Mouse (Mus musculus): ENCODE data around the gene Cyp4a12b. TPM values are rescaled to one million over a fixed set of nuclear protein-coding genes. Genes with fewer than 3 reads are reported as not detected.
"Not testable (repeated sequence)": the region's sequence is repeated elsewhere in the genome, so short reads cannot be mapped to it uniquely, and the experiment has no call there.

The Cyp4a12b gene
- polyA plus RNA-seq, 1 experiment from 2014 or later, result 0.07 TPM

DNA sequence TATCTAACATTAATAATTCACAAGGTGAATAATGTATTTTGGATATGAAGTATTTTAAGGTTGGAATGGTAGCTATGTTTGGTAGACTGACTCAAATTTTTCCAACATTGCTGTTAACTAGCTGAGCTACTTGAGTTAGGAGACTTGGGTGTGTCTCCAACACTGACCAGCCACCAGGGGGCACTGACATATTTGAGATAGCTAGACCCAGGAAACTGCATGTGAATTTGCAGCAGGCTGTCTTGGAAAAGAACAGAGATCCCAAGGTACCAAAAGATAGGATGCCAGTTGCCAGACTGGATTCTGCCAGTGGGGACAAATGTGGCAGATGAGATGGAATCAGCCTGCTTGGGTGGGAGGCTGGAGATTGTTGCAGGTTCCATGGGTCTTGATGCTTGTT lies 64.6 kb downstream of the Cyp4a12b start:
- not testable (repeated sequence) for H3K9me3 ChIP-seq (ENCODE audit: control insufficient read depth); ATAC-seq; H3K27me3 ChIP-seq (replicated peaks; ENCODE audit: control insufficient read depth, insufficient read depth, low read length); H3K4me3 ChIP-seq (ENCODE audit: low read depth, low read length); H3K9ac ChIP-seq (ENCODE audit: low read depth, low read length); H3K36me3 ChIP-seq (ENCODE audit: control insufficient read depth, insufficient read depth); H3K27ac ChIP-seq (ENCODE audit: low read depth, low read length); H3K4me2 ChIP-seq (replicated peaks; ENCODE audit: low read depth); H3K4me1 ChIP-seq (replicated peaks; ENCODE audit: control insufficient read depth, insufficient read depth, low read length)
- peak; percentile 67 for TF ChIP-seq CTCF (IDR thresholded peaks at IDR 0.05; ENCODE audit: low read depth)

DNA sequence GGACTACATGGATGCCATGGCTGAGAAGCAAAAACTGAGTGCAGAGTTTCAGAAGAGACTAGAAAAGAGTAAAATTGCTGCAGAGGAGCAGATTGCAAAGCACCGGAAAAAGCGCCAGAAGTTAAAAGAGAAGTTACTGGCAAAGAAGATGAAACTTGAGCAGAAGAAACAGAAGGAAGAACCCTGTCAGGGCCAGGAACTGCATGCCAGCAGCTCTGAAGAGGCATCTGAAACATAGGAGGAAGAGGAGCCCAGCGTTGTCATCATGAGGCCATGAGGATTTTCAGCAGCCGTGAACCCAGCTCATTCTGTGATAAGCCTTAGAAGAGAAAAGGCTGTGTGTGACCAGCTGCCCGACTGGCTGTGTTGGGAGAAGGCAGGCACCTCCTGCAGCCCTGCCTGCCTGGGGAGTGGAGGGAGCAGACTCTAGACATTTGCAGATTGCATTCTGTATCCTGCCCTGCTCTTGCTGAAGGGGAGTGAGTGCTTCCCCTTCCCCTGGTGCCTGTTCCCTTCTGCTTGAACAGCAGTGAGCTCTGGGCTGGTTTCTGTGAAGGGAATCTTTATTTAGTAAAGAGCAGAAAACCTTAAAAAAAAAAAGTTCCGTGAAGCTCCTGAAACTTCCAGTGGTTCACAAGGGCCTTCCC lies 69.7 kb downstream of the Cyp4a12b start:
- H3K27ac ChIP-seq (ENCODE audit: low read depth, low read length), result no peak overlapping the region
- TF ChIP-seq CTCF (IDR thresholded peaks at IDR 0.05; ENCODE audit: low read depth), result no peak
- H3K4me3 ChIP-seq (ENCODE audit: low read depth, low read length), result no peak overlapping the region
- no peaks in the 10 kb centered on the region for H3K9me3 ChIP-seq (ENCODE audit: control insufficient read depth)
- no peak overlapping the region for H3K9ac ChIP-seq (ENCODE audit: low read depth, low read length)
- 65% methylated on average over 6 of the region's 6 CpGs for WGBS
- H3K4me1 ChIP-seq (replicated peaks; ENCODE audit: control insufficient read depth, insufficient read depth, low read length), result no peaks in the 10 kb centered on the region
- no peaks in the 10 kb centered on the region for H3K27me3 ChIP-seq (replicated peaks; ENCODE audit: control insufficient read depth, insufficient read depth, low read length)
- no peak for ATAC-seq
- H3K36me3 ChIP-seq (ENCODE audit: control insufficient read depth, insufficient read depth), result no peaks in the 10 kb centered on the region
- H3K4me2 ChIP-seq (replicated peaks; ENCODE audit: low read depth), result no peak overlapping the region

Other genes starting within 250 kb of the Cyp4a12b start
- gene Cyp4a29, start 169.5 kb upstream of the Cyp4a12b start, polyA plus RNA-seq (2015; fragmentation: Nextera tagmentation; extraction: Ambion mirVana), result not detected in 2 replicates
- 0.52 and 0.58 TPM in 2 replicates for gene Cyp4a12a, start 112.6 kb upstream of the Cyp4a12b start, polyA plus RNA-seq (2015; fragmentation: Nextera tagmentation; extraction: Ambion mirVana)
- gene Cyp4a30b, start 41.0 kb downstream of the Cyp4a12b start, polyA plus RNA-seq (2015; fragmentation: Nextera tagmentation; extraction: Ambion mirVana), result not detected in 2 replicates
- gene Cyp4a14, start 84.5 kb downstream of the Cyp4a12b start, polyA plus RNA-seq (2015; fragmentation: Nextera tagmentation; extraction: Ambion mirVana), result 0.09 TPM in 1 of 2 replicates, not detected in the other
- 3.5 and 3.6 TPM in 2 replicates for gene Cyp4a10, start 106.6 kb downstream of the Cyp4a12b start, polyA plus RNA-seq (2015; fragmentation: Nextera tagmentation; extraction: Ambion mirVana)
- gene Cyp4a31, start 152.0 kb downstream of the Cyp4a12b start, polyA plus RNA-seq (2015; fragmentation: Nextera tagmentation; extraction: Ambion mirVana), result not detected in 2 replicates
- gene Cyp4a32, start 189.3 kb downstream of the Cyp4a12b start, polyA plus RNA-seq (2015; fragmentation: Nextera tagmentation; extraction: Ambion mirVana), result not detected in 2 replicates
- gene Cyp4b1, start 236.1 kb downstream of the Cyp4a12b start, polyA plus RNA-seq (2015; fragmentation: Nextera tagmentation; extraction: Ambion mirVana), result 2.6 TPM in 2 replicates